Mouse (Mus musculus) forebrain, postnatal 0 days (tissue): Measurements from ENCODE around the gene Chpf2. TPM values are rescaled to one million over a fixed set of nuclear protein-coding genes. Genes with fewer than 3 reads are reported as not detected.

ENCODE experiments used
- ATAC-seq: fragments of 200-750 bp; cut with Nextera tagmentation; 2 replicates; pipeline ENCODE4 v1.8.0; 2017; ENCODE audit warnings: mild to moderate bottlenecking, moderate library complexity
- DNase-seq: peaks from one replicate; pipeline ENCODE4 v3.0.0-alpha.2; 2015
- H3K27ac ChIP-seq: fragments of 300-500 bp; sonication (generic); 2 replicates; pipeline ENCODE4 v1.5.1; 2014; ENCODE audit warnings: low read depth, mild to moderate bottlenecking, antibody characterized with exemption, low read length, moderate library complexity, mixed read lengths
- H3K27me3 ChIP-seq: fragments of 300-500 bp; sonication (generic); 2 replicates; pipeline ENCODE4 v1.6.1; 2014; ENCODE audit warnings: mild to moderate bottlenecking, low read length, mixed read lengths; ENCODE audit not compliant: insufficient read depth
- H3K36me3 ChIP-seq: fragments of 300-500 bp; sonication (generic); 2 replicates; pipeline ENCODE4 v1.6.1; 2014; ENCODE audit warnings: mild to moderate bottlenecking, moderate library complexity; ENCODE audit not compliant: insufficient read depth
- H3K4me1 ChIP-seq: fragments of 300-500 bp; sonication (generic); 2 replicates; pipeline ENCODE4 v1.6.1; 2014; ENCODE audit warnings: antibody characterized with exemption; ENCODE audit not compliant: insufficient read depth
- H3K4me2 ChIP-seq: fragments of 300-500 bp; sonication (generic); 2 replicates; pipeline ENCODE4 v1.6.1; 2014; ENCODE audit warnings: low read depth, mild to moderate bottlenecking, moderate library complexity
- H3K4me3 ChIP-seq: fragments of 300-500 bp; sonication (generic); 2 replicates; pipeline ENCODE4 v1.5.1; 2014; ENCODE audit warnings: low read depth, low read length, mixed read lengths
- H3K9ac ChIP-seq: fragments of 300-500 bp; sonication (generic); 2 replicates; pipeline ENCODE4 v1.6.1; 2014; ENCODE audit warnings: mild to moderate bottlenecking
- H3K9me3 ChIP-seq: fragments of 300-500 bp; sonication (generic); 2 replicates; pipeline ENCODE4 v1.6.1; 2016; ENCODE audit warnings: low read length
- CTCF ChIP-seq: sonication (generic); IDR thresholded peaks from 2 replicates; pipeline ENCODE4 v1.5.1; 2016; ENCODE audit warnings: antibody characterized with exemption, control low read depth, low read depth
- WGBS: fragments of 180-500 bp; shearing (Covaris S2); extraction: QIAGEN DNeasy Blood & Tissue Kit; methylation state at CpG from one replicate; pipeline ENCODE4 v1.1.7; 2014; 5-methylcytosine and 5-hydroxymethylcytosine counted together
- polyA plus RNA-seq: library from polyadenylated mRNA; unstranded; fragments of >200 nt; fragmentation: Nextera tagmentation; extraction: Ambion mirVana; gene quantifications from 2 replicates; pipeline ENCODE4 v1.2.1, GENCODE M21; 2015
- total RNA-seq: library from RNA; depleted of rRNA; stranded (reverse); fragments of >200 nt; gene quantifications from 2 replicates; pipeline ENCODE4 v1.2.3, GENCODE M21; 2014; rRNA removed

Gene Chpf2
- total RNA-seq (25.0 and 33.5 TPM in 2 replicates), polyA plus RNA-seq (18.7 and 21.3 TPM in 2 replicates)

DNA sequence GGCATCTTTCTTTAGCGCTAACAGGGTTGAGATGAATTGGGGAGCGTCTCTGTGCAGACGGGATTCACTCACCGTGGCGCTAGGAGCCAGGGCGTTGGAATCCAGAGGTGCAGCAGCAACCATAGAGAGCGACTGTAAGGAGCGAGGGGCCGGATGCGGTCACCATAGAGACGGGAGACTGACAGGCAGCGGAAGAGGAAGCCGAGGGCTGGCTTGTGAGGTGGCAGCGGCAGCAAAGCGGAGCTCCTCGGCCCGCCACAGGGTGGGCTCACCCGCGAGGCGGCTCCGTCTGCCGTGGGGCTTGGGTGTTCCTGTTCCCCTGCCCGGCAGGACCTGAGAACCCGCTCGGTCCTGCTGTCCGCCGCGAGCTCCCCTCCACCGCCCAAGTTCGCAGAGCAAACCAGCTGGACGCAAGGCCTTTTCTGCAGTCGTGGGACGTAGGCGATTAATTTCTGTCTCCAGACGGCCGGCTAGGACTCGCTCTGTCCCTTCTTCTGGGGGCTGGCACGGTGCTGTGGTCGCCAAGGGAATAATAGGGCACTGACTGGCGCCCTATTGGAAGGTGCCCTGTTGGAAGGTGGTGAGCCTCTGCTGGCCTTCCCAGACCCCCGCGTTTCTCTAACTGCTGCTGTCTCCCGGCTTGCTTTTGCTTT is at the start of gene Chpf2:
TSS of gene Chpf2 (plus strand) at position 195 of the 653 bp plus-strand sequence.
- Histone ChIP-seq H3K36me3 (peaks cover 30% of the 10 kb centered on the region), H3K4me3 (peak within 1 kb of the TSS; percentile 79), H3K27ac (peak within 1 kb of the TSS; percentile 88), H3K4me1 (peaks cover 10% of the 10 kb centered on the region), H3K9me3 (no peaks in the 10 kb centered on the region), H3K9ac (peak within 1 kb of the TSS; percentile 83), H3K27me3 (no peaks in the 10 kb centered on the region), H3K4me2 (peak within 1 kb of the TSS; percentile 88)
- under 1% methylated on average over 43 of the region's 43 CpGs for WGBS
- ATAC-seq (peak; percentile 96), DNase-seq (peak; percentile 91)
- peak; percentile 36; the same call in 1 of the 2 replicates for TF ChIP-seq CTCF

GRCm38 (mm10) chr5:24537618-24538017 is 48.9 kb upstream of the Chpf2 start:
- Histone ChIP-seq H3K9me3 (no peaks in the 10 kb centered on the region), H3K27me3 (no peaks in the 10 kb centered on the region), H3K36me3 (no peaks in the 10 kb centered on the region), H3K4me1 (no peaks in the 10 kb centered on the region), H3K4me2 (no peak overlapping the region), H3K4me3 (no peak overlapping the region), H3K9ac (no peak overlapping the region), H3K27ac (no peak overlapping the region)
- no peak for DNase-seq
- no peak for TF ChIP-seq CTCF
- no peak for ATAC-seq
- WGBS, result 61% methylated on average over 16 of the region's 16 CpGs

- WGBS, result 83% methylated on average over 22 of the region's 22 CpGs
- TF ChIP-seq CTCF, result no peak
- Histone ChIP-seq H3K27me3 (no peaks in the 10 kb centered on the region), H3K27ac (no peak overlapping the region), H3K4me3 (no peak overlapping the region), H3K4me1 (no peaks in the 10 kb centered on the region), H3K9me3 (no peaks in the 10 kb centered on the region), H3K36me3 (no peaks in the 10 kb centered on the region), H3K4me2 (no peak overlapping the region), H3K9ac (no peak overlapping the region)
- DNase-seq (no peak), ATAC-seq (no peak)
These were observed 46.8 kb upstream of the Chpf2 start for GRCm38 (mm10) chr5:24539571-24540296.

- TF ChIP-seq CTCF, result no peak
- WGBS, result 54% methylated on average over 14 of the region's 14 CpGs
- no peak for DNase-seq
- no peak within 1 kb of the TSS for H3K9ac ChIP-seq
- H3K36me3 ChIP-seq, result no peaks in the 10 kb centered on the region
- H3K9me3 ChIP-seq, result no peaks in the 10 kb centered on the region
- H3K27ac ChIP-seq, result no peak within 1 kb of the TSS
- H3K4me2 ChIP-seq, result no peak within 1 kb of the TSS
- no peaks in the 10 kb centered on the region for H3K27me3 ChIP-seq
- ATAC-seq, result no peak
- no peak within 1 kb of the TSS for H3K4me3 ChIP-seq
- H3K4me1 ChIP-seq, result no peaks in the 10 kb centered on the region
These were observed 46.0 kb upstream of the Chpf2 start, which contains the start of gene Asb10 for GRCm38 (mm10) chr5:24540387-24541143. Gene Asb10, minus strand, starts transcription at chr5:24540978.

DNA sequence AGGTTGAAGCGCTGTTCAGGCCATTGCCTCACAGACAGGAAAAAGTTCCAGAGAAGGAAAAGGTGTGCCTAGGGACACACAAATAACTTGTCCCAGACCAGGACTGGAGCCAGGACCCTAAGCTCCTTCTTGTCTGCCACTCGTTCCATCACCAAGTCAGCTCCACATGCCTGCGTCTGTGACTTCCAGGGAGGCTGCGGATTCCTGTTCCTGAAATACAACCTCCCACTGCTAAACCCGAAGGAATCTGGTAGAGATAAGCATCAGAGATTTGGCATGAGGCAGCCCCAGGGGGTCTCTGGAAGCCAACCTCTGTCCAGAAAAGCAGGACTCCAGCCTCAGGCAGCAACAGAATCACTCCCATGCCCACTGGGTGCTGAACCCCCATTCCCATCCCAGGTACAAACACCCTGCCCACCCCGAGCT is 45.4 kb upstream of the Chpf2 start:
- 52% methylated on average over 6 of the region's 6 CpGs for WGBS
- Histone ChIP-seq H3K9me3 (no peaks in the 10 kb centered on the region), H3K4me2 (no peak overlapping the region), H3K36me3 (no peaks in the 10 kb centered on the region), H3K27ac (no peak overlapping the region), H3K4me3 (no peak overlapping the region), H3K9ac (no peak overlapping the region), H3K4me1 (no peaks in the 10 kb centered on the region), H3K27me3 (no peaks in the 10 kb centered on the region)
- no peak for TF ChIP-seq CTCF
- ATAC-seq (no peak), DNase-seq (no peak)

DNA sequence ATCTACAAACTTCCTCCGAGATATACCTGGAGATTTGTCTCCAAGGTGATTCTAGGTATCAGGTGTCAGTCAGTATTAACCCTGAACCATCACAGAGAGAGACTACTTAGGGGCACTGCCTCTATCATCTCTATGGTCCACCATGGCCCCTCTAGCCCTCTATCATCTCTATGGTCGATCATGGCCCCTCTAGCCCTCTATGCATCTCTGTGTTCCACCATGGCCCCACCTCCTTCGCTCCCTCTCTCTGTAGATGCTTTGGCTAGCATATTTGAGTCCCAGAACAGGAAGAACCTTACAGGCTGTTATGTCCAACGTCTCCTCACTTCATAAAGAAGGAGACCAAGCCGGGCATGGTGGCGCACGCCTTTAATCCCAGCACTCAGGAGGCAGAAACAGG is 43.9 kb upstream of the Chpf2 start:
- TF ChIP-seq CTCF, result no peak
- H3K4me2 ChIP-seq, result no peak overlapping the region
- WGBS, result 81% methylated on average over 7 of the region's 7 CpGs
- no peaks in the 10 kb centered on the region for H3K36me3 ChIP-seq
- no peaks in the 10 kb centered on the region for H3K27me3 ChIP-seq
- no peak for ATAC-seq
- H3K4me1 ChIP-seq, result no peaks in the 10 kb centered on the region
- no peak overlapping the region for H3K27ac ChIP-seq
- H3K9me3 ChIP-seq, result no peaks in the 10 kb centered on the region
- no peak overlapping the region for H3K9ac ChIP-seq
- no peak for DNase-seq
- no peak overlapping the region for H3K4me3 ChIP-seq
